Mouse (Mus musculus) megakaryocyte, embryonic 14.5 days (primary cell): ENCODE measurements around the gene Apol10b.

Experiments
- FLI1 ChIP-seq: IDR thresholded peaks from 2 replicates; pipeline ENCODE4 v1.6.1; 2012; ENCODE audit warnings: low read length, inconsistent platforms, mixed read lengths
- GATA1 ChIP-seq: IDR thresholded peaks from 3 replicates; pipeline ENCODE4 v1.6.1; 2012; ENCODE audit warnings: mixed read lengths, low read length, inconsistent platforms, borderline replicate concordance

GRCm38 (mm10) chr15:77563219-77563618 lies 32.7 kb downstream of the Apol10b start:
- TF ChIP-seq GATA1 (no peak), FLI1 (no peak)
